Mouse (Mus musculus): ENCODE measurements around the gene Cfap126. TPM values are rescaled to one million over a fixed set of nuclear protein-coding genes. Genes with fewer than 3 reads are reported as not detected.

The Cfap126 gene
- polyA plus RNA-seq, 1 experiment, result 12.0 TPM

Other genes with a start within 250 kb of the Cfap126 start
- gene Atf6, start 246.1 kb upstream of the Cfap126 start, polyA plus RNA-seq (2012; rRNA removed), result 23.1 and 23.4 TPM in 2 replicates
- gene Gm26620, start 228.9 kb upstream of the Cfap126 start, polyA plus RNA-seq (2012; rRNA removed), result 1.4 and 1.5 TPM in 2 replicates
- gene Dusp12, start 228.4 kb upstream of the Cfap126 start, polyA plus RNA-seq (2012; rRNA removed), result 15.6 and 15.9 TPM in 2 replicates
- gene Fcrlb, start 201.0 kb upstream of the Cfap126 start, polyA plus RNA-seq (2012; rRNA removed), result 0.14 and 0.15 TPM in 2 replicates
- gene Fcrla, start 186.3 kb upstream of the Cfap126 start, polyA plus RNA-seq (2012; rRNA removed), result 0.53 and 0.91 TPM in 2 replicates
- gene Fcgr2b, start 137.4 kb upstream of the Cfap126 start, polyA plus RNA-seq (2012; rRNA removed), result 43.9 and 56.3 TPM in 2 replicates
- 1.5 TPM in 2 replicates for gene Fcgr4, start 95.0 kb upstream of the Cfap126 start, polyA plus RNA-seq (2012; rRNA removed)
- gene Fcgr3, start 49.0 kb upstream of the Cfap126 start, polyA plus RNA-seq (2012; rRNA removed), result 20.4 and 28.6 TPM in 2 replicates
- 248 and 250 TPM in 2 replicates for gene Sdhc, start 36.7 kb downstream of the Cfap126 start, polyA plus RNA-seq (2012; rRNA removed)
- gene Mpz, start 36.8 kb downstream of the Cfap126 start, polyA plus RNA-seq (2012; rRNA removed), result 2.3 and 2.9 TPM in 2 replicates
- 14.0 and 22.0 TPM in 2 replicates for gene Pcp4l1, start 82.3 kb downstream of the Cfap126 start, polyA plus RNA-seq (2012; rRNA removed)
- gene Nr1i3, start 100.1 kb downstream of the Cfap126 start, polyA plus RNA-seq (2012; rRNA removed), result 0.05 and 0.09 TPM in 2 replicates
- 25.4 and 31.8 TPM in 2 replicates for gene Tomm40l, start 108.6 kb downstream of the Cfap126 start, polyA plus RNA-seq (2012; rRNA removed)
- gene Apoa2, start 111.1 kb downstream of the Cfap126 start, polyA plus RNA-seq (2012; rRNA removed), result 1.5 and 18.5 TPM in 2 replicates
- gene Fcer1g, start 120.4 kb downstream of the Cfap126 start, polyA plus RNA-seq (2012; rRNA removed), result 71.7 and 80.1 TPM in 2 replicates
- gene Adamts4, start 136.5 kb downstream of the Cfap126 start, polyA plus RNA-seq (2012; rRNA removed), result 2.3 and 2.6 TPM in 2 replicates
- gene Ndufs2, start 137.5 kb downstream of the Cfap126 start, polyA plus RNA-seq (2012; rRNA removed), result 145 and 146 TPM in 2 replicates
- gene B4galt3, start 156.4 kb downstream of the Cfap126 start, polyA plus RNA-seq (2012; rRNA removed), result 69.9 and 71.7 TPM in 2 replicates
- 47.3 and 54.4 TPM in 2 replicates for gene Ppox, start 167.3 kb downstream of the Cfap126 start, polyA plus RNA-seq (2012; rRNA removed)
- 35.0 and 36.8 TPM in 2 replicates for gene Usp21, start 174.1 kb downstream of the Cfap126 start, polyA plus RNA-seq (2012; rRNA removed)
- gene Ufc1, start 181.1 kb downstream of the Cfap126 start, polyA plus RNA-seq (2012; rRNA removed), result 42.7 and 47.2 TPM in 2 replicates
- gene Dedd, start 215.2 kb downstream of the Cfap126 start, polyA plus RNA-seq (2012; rRNA removed), result 44.4 and 50.1 TPM in 2 replicates
- gene Nit1, start 231.7 kb downstream of the Cfap126 start, polyA plus RNA-seq (2012; rRNA removed), result 91.9 and 95.5 TPM in 2 replicates
- gene Pfdn2, start 231.8 kb downstream of the Cfap126 start, polyA plus RNA-seq (2012; rRNA removed), result 16.2 and 30.5 TPM in 2 replicates
- 5.0 and 9.8 TPM in 2 replicates for gene Klhdc9, start 246.9 kb downstream of the Cfap126 start, polyA plus RNA-seq (2012; rRNA removed)